Mouse (Mus musculus) gastrocnemius, postnatal 10 days (tissue): ENCODE data around the gene Scgb1b3. TPM values are rescaled to one million over a fixed set of nuclear protein-coding genes. Genes with fewer than 3 reads are reported as not detected.

Source experiments
- DNase-seq: peaks from one replicate; pipeline ENCODE4 v3.0.0; 2021; ENCODE audit warnings: mixed read lengths
- long read RNA-seq, 2 experiments: library from polyadenylated mRNA; stranded (forward); transcript quantifications; one replicate each; pipeline ENCODE4 v2.0.0; 2021
- total RNA-seq, 2 experiments: library from RNA; stranded (reverse); gene quantifications; 2 replicates each; pipeline ENCODE4 v1.2.3; 2021

Gene Scgb1b3
- total RNA-seq = not detected
- long read RNA-seq, experiment 1 = 0 reads
- long read RNA-seq, experiment 2 = 0 reads

DNA sequence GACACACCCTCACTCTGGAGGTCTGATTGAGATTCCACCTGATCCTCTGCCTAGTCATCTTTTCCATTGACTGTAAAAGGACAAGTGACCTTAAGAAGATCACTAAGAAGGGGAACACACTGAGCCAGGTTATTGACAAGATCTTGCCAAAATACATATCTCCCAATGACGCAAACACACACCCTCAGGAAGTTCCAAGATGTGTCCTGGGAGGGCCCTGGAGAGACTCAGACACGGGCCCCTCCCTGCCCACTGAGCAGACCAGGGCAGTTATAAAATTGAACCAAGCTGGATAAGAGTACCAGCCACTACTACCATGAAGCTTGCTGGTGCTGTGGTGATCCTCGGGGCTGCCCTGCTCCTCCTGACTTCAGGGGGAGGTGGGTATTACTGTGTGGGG, at the start of gene Scgb1b3:
Gene Scgb1b3, plus strand, starts transcription at position 301 of the 400 bp plus-strand sequence.
- DNase-seq = no peak

DNA sequence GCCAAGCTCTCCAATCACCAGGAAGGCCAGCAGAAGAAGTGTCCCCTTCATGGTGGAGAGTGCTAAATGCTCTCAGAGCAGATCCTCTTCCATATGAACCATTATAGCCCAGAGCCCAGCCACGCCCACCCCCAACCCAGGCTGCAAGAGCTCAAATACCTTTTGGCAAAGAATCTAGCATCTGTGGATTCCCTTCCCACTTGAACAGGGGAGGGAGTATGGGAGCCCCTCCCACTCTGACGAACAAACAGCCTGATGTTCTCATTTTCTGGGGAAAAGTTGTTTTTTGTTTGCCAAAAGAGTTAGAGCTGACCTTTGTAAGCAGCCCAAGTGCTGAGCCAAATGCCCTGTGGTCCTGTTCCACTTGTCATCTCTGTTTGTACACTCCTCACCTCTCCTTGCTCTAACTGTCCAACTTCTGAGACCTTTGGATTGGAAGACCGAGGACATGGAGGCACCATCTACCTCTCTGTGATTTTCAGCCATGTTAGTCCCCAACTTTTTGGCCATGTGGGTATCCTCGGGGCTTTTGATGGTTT, 13.3 kb upstream of the Scgb1b3 start, which contains the start of gene Scgb2b3:
Gene Scgb2b3, minus strand, starts transcription at position 51 of the 539 bp plus-strand sequence.
- no peak for DNase-seq

Other genes starting within 250 kb of the Scgb1b3 start
- 100 to 1,000 TPM; 303 to 352 TPM for gene Scn1b, start 248.6 kb upstream of the Scgb1b3 start, total RNA-seq
- gene Gramd1a, start 219.7 kb upstream of the Scgb1b3 start, total RNA-seq = 10 to 100 TPM; 35.0 to 35.8 TPM
- not detected for gene Scgb2b2, start 85.1 kb upstream of the Scgb1b3 start, total RNA-seq
- not detected for gene Scgb1b2, start 83.8 kb upstream of the Scgb1b3 start, total RNA-seq
- gene Scgb2b3, start 13.5 kb upstream of the Scgb1b3 start, total RNA-seq = not detected